Mouse (Mus musculus): ENCODE measurements around the gene Gm16440.
"Not testable (repeated sequence)": the region's sequence is repeated elsewhere in the genome, so short reads cannot be mapped to it uniquely, and the experiment has no call there.

The Gm16440 gene

DNA sequence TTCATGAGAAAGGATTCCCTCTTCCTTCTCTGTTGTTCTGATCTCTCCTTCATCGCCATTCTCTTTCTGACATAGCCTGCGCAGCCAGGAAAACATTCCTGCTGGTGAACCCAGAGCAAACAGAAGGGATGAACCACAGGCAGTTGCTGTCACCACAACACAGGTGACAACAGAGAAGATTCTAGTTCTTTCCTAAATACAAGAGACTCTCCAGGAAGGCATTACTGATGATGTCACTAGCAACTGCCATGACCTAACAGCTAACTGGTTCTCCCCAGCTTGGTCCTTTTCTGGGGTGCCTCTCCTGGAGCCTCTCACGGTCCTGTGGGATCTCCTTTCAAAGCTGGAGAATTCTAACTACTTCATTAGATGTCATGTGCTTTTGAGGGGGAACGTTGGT, at the start of gene Gm16440:
TSS of gene Gm16440 (minus strand) at position 101 of the 400 bp plus-strand sequence.
- not testable (repeated sequence) for DNase-seq (ENCODE audit: low read depth, low spot score)

DNA sequence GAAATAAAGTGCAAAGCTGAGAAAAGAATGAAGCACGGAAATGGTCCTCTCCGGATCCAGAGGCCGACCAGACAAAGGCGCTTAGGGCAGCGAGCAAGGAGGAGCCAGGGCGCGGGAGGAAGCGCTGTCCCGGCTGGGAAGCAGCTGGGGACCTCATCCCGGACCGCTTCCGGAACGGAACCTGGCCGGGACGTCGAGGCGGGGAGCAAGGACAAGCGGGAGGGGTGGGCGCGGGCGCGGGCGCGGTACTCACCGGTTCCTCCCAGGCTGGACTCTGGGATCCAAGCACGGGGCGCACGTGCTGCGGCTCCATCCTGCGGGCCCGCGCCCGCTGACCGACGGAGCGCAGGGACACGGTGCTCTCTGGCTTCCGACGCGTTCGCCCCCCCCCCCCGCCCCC, 36.6 kb upstream of the Gm16440 start:
- DNase-seq (ENCODE audit: low read depth, low spot score), result not testable (repeated sequence)

DNA sequence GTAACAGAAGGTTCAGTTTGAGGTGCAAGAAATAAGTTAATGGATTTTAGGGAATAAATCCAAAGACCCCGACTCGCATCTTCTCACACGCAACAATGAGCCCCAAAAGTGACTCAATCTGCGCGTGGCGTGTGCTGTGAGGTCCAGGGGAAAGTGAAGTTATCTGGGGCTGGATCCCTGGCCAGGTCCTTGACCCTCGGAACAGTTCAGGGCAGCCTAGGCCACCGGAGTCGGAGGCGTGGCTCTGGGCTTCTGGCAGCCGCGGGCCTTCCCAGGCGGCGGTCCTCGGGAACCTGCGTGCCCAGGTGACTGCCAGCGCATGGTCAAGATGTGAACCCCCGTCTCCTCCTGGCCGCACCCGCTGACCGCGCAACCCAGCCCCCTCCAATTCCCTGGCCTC, 36.2 kb upstream of the Gm16440 start:
- DNase-seq (ENCODE audit: low read depth, low spot score), result not testable (repeated sequence)

DNA sequence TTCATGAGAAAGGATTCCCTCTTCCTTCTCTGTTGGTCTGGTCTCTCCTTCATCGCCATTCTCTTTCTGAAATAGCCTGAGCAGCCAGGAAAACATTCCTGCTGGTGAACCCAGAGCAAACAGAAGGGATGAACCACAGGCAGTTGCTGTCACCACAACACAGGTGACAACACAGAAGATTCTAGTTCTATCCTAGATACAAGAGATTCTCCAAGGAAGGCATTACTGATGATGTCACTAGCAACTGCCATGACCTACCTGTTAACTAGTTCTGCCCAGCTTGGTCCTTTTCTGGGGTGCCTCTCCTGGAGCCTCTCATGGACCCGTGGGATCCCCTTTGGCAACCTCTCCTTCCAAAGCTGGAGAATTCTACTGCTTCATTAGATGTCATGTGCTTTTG, 22.3 kb upstream of the Gm16440 start, which contains the start of gene Gm3591:
TSS of gene Gm3591 (minus strand) at position 101 of the 400 bp plus-strand sequence.
- DNase-seq (ENCODE audit: low read depth, low spot score), result not testable (repeated sequence)

DNA sequence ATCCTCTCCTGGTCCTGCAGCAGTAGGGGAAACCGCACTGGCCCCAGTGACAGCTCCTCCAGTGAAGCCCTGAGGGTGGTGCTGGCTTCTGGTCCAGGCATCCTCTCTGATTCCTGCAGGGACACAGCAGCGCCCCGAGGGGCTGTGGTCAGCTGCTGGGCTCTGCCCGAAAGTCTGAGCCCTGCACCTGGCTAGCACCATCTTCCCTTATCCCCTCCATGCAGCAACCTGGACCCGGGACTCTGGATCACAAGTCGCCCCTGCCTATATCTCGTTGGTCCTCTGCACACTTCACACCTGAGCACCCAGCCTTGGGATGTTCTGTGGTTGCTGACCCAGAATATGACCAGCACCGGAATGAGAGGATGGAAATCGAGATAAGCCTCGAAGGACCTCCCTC, 46.5 kb downstream of the Gm16440 start, which contains the start of gene Gm3618:
TSS of gene Gm3618 (minus strand) at position 101 of the 400 bp plus-strand sequence.
- not testable (repeated sequence) for DNase-seq (ENCODE audit: low read depth, low spot score)
